Mouse (Mus musculus): ENCODE data around the gene Grm1.

- TF ChIP-seq MAX (IDR thresholded peaks at IDR 0.05; ENCODE audit: low read length) (no peak), USF2 (conservative IDR thresholded peaks at IDR 0.05; ENCODE audit: low read depth, low read length) (no peak), CTCF (conservative IDR thresholded peaks at IDR 0.05 in 1 of 2, IDR thresholded peaks at IDR 0.05 in 1 of 2; ENCODE audit: low read depth in 2 of 2, low read length in 2 of 2) (no peak), ZC3H11A (IDR thresholded peaks at IDR 0.05; ENCODE audit: low read depth, low read length) (no peak), POLR2A (IDR thresholded peaks at IDR 0.05; ENCODE audit: low read depth, low read length) (no peak), JUN (IDR thresholded peaks at IDR 0.05; ENCODE audit: insufficient read depth, low read depth, low read length) (no peak), ZMIZ1 (IDR thresholded peaks at IDR 0.05; ENCODE audit: low read depth, low read length) (no peak), MAFK (IDR thresholded peaks at IDR 0.05; ENCODE audit: insufficient replicate concordance, low read length) (no peak), KAT2A (IDR thresholded peaks at IDR 0.05; ENCODE audit: insufficient replicate concordance, low read length) (no peak)
Measured at GRCm38 (mm10) chr10:10681048-10681447, 401.1 kb downstream of the Grm1 start, which contains the start of gene Gm10944.
